Mouse (Mus musculus) C2C12 (cell line): Measurements from ENCODE around the gene Abcc1. TPM values are rescaled to one million over a fixed set of nuclear protein-coding genes. Genes with fewer than 3 reads are reported as not detected.

Experiments used
- H3K27me3 ChIP-seq: one replicate; pipeline ENCODE4 v1.6.1; 2011; ENCODE audit not compliant: control insufficient read depth, insufficient read depth, insufficient read length
- H3K36me3 ChIP-seq: one replicate; pipeline ENCODE4 v1.6.1; 2011; ENCODE audit not compliant: control insufficient read depth, insufficient read depth
- H3K4me3 ChIP-seq: one replicate; pipeline ENCODE4 v1.5.1; 2011; ENCODE audit warnings: mild to moderate bottlenecking, control low read depth; ENCODE audit not compliant: poor library complexity, insufficient read depth, severe bottlenecking
- H3K79me2 ChIP-seq: one replicate; pipeline ENCODE4 v1.6.1; 2011; ENCODE audit not compliant: control insufficient read depth, insufficient read depth
- H3K79me3 ChIP-seq: one replicate; pipeline ENCODE4 v1.6.1; 2011; ENCODE audit warnings: low read depth, control low read depth
- H3ac ChIP-seq: one replicate; pipeline ENCODE3; 2011; ENCODE audit warnings: low read depth; ENCODE audit not compliant: control insufficient read depth, insufficient read length
- CEBPB ChIP-seq: IDR thresholded peaks from one replicate; pipeline ENCODE4 v1.6.1; 2011; ENCODE audit warnings: low read depth, mild to moderate bottlenecking, control low read depth, moderate library complexity
- CTCF ChIP-seq: IDR thresholded peaks from one replicate; pipeline ENCODE4 v1.5.1; 2011; ENCODE audit not compliant: control insufficient read depth, insufficient read depth, insufficient read length
- FOSL1 ChIP-seq: IDR thresholded peaks from one replicate; pipeline ENCODE4 v1.8.0; 2011; ENCODE audit warnings: mild to moderate bottlenecking, low read length; ENCODE audit not compliant: poor library complexity, insufficient read depth, severe bottlenecking
- MAX ChIP-seq: IDR thresholded peaks from one replicate; pipeline ENCODE4 v1.6.1; 2011; ENCODE audit warnings: mild to moderate bottlenecking, control low read depth
- MYOD1 ChIP-seq: IDR thresholded peaks from one replicate; pipeline ENCODE4 v1.6.1; 2011; ENCODE audit warnings: low read depth; ENCODE audit not compliant: control insufficient read depth, insufficient read length
- MYOG ChIP-seq: IDR thresholded peaks from one replicate; pipeline ENCODE4 v1.6.1; 2011; ENCODE audit not compliant: control insufficient read depth, insufficient read length; ENCODE audit errors: extremely low read depth
- USF1 ChIP-seq: IDR thresholded peaks from one replicate; pipeline ENCODE4 v1.6.1; 2011; ENCODE audit warnings: low read depth, mild to moderate bottlenecking, control low read depth, moderate library complexity
- polyA plus RNA-seq: library from polyadenylated mRNA; unstranded; fragments of >200 nt; fragmentation: generic; extraction: Trizol; gene quantifications from one replicate; pipeline ENCODE4 v1.2.1, GENCODE M21; 2012; ENCODE audit warnings: missing spikeins

Gene Abcc1
- polyA plus RNA-seq, 1 experiment, result 35.8 TPM

DNA sequence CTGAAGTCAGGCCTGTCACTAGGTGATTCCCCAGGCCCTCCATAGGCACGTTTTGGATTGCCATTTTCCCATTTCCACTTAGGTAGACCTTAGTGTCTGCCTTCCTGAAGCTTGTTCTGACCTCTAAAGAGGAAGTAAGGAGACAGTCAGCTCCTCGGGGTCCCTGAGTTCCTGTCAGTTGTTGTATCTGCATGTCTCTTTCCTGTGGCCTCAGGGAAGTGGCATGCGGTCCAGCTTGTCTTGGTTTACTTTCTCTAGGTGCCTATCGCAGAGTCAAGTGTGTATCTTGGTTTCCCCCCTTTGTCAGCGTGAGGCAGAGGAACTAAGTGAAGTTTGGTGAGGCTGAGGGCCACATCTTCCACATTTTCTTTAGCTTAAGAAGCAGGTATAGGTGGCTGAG is 17.3 kb downstream of the Abcc1 start:
- Histone ChIP-seq H3ac (no peak overlapping the region), H3K4me3 (no peak overlapping the region), H3K36me3 (peaks cover 29% of the 10 kb centered on the region), H3K79me2 (peaks cover 94% of the 10 kb centered on the region), H3K27me3 (no peaks in the 10 kb centered on the region), H3K79me3 (peaks cover 91% of the 10 kb centered on the region)
- TF ChIP-seq CEBPB (no peak), MYOD1 (no peak), MAX (no peak), FOSL1 (no peak), USF1 (no peak)

DNA sequence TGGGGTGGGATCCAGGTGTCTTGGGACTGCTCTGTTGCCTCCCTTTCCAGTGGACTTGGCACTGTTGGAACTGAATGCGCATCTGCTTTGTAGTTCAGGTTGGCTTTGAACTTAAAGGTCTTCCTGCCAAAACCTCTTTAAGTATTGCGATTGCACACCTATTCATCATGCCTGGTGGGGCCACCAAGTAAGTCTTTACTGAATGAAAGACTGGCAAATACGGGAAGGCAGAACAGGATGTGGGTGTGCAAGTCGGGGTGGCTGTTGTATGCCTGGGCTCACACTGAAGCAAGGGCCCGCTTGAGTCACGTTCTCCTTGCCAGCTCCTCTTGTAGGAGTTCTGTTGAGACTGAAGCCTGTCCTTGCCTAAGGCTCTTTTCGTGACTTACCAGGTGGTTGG is 18.5 kb downstream of the Abcc1 start:
- peaks cover 94% of the 10 kb centered on the region for H3K79me2 ChIP-seq
- no peak overlapping the region for H3K4me3 ChIP-seq
- no peak overlapping the region for H3ac ChIP-seq
- H3K36me3 ChIP-seq, result peaks cover 33% of the 10 kb centered on the region
- no peaks in the 10 kb centered on the region for H3K27me3 ChIP-seq
- TF ChIP-seq MAX (no peak), FOSL1 (no peak), CEBPB (no peak), USF1 (no peak), MYOG (no peak), MYOD1 (no peak)
- H3K79me3 ChIP-seq, result peaks cover 89% of the 10 kb centered on the region

DNA sequence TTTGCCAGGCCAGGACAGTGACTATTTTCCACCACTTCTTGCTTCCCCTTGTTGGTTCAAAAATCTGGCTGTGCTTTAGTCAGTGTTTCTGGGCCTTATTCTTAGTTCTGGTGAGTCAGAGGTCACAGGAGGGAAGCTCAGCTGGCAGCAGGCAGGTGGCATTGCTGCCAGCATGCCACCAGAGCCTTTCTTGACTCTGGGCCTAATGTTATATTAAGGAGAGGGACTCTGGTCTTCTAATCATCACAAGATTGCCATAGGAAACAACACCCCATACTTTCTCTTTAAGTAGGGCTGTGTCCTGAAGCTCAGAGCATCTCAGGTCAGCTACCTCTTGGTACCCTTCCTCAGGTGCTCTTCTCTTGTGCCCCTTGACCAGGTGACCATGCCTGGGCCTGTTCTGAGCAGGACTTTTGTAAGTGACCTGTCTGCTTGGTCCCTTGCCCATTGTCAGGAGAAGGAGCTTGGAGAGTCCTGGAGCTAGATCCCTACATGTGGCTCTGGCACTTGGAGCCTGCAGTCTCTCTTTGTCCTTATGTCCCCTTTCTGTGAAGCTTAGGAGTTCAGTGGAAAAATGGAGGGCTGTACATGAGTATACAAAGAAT is 19.8 kb downstream of the Abcc1 start:
- Histone ChIP-seq H3ac (no peak overlapping the region), H3K27me3 (no peaks in the 10 kb centered on the region), H3K79me2 (peaks cover 94% of the 10 kb centered on the region), H3K36me3 (peaks cover 40% of the 10 kb centered on the region), H3K4me3 (no peak overlapping the region), H3K79me3 (peaks cover 90% of the 10 kb centered on the region)
- TF ChIP-seq MAX, result no peak
- TF ChIP-seq USF1, result no peak
- TF ChIP-seq MYOG, result no peak
- no peak for TF ChIP-seq FOSL1
- no peak for TF ChIP-seq CEBPB
- TF ChIP-seq MYOD1, result no peak
- no peak for TF ChIP-seq CTCF

- H3ac ChIP-seq, result no peak overlapping the region
- H3K79me3 ChIP-seq, result peaks cover 3% of the 10 kb centered on the region
- no peak overlapping the region for H3K4me3 ChIP-seq
- no peaks in the 10 kb centered on the region for H3K27me3 ChIP-seq
- TF ChIP-seq CEBPB (no peak), MYOG (no peak), FOSL1 (no peak), MAX (no peak), USF1 (no peak), MYOD1 (no peak), CTCF (no peak)
- H3K79me2 ChIP-seq, result peaks cover 4% of the 10 kb centered on the region
- H3K36me3 ChIP-seq, result peaks cover 63% of the 10 kb centered on the region
Observed at GRCm38 (mm10) chr16:14399303-14399702, 37.9 kb downstream of the Abcc1 start.

DNA sequence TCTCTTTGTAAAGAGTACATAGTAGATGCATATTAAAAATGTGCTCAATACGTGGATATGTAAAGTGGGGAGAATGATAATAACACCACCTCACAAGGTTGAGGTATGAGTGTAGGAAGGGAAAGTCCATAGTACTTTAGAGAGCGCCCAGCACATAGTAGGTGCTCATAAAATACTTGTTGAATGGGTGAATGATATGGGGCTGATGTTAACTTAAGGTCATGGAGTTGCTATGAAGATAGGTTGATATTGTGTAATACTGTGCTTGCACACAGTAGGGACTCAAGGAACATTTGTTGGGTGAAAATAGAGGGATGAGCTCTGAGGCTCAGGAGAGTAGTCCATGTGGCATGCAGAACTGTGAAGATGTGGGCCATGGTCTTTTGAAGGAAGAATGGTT is 42.1 kb downstream of the Abcc1 start:
- Histone ChIP-seq H3K4me3 (no peak overlapping the region), H3ac (no peak overlapping the region), H3K79me2 (no peaks in the 10 kb centered on the region), H3K27me3 (no peaks in the 10 kb centered on the region), H3K79me3 (peaks cover 1% of the 10 kb centered on the region), H3K36me3 (peaks cover 74% of the 10 kb centered on the region)
- no peak for TF ChIP-seq MYOG
- no peak for TF ChIP-seq MAX
- no peak for TF ChIP-seq CTCF
- TF ChIP-seq CEBPB, result no peak
- TF ChIP-seq USF1, result no peak
- TF ChIP-seq MYOD1, result no peak
- TF ChIP-seq FOSL1, result no peak

- no peak overlapping the region for H3K4me3 ChIP-seq
Observed at GRCm38 (mm10) chr16:14405636-14406035, 44.3 kb downstream of the Abcc1 start.

More at GRCm38 (mm10) chr16:14405636-14406035, 44.3 kb downstream of the Abcc1 start:
- Histone ChIP-seq H3K79me2 (no peaks in the 10 kb centered on the region), H3ac (no peak overlapping the region), H3K27me3 (no peaks in the 10 kb centered on the region), H3K79me3 (peaks cover 1% of the 10 kb centered on the region), H3K36me3 (peaks cover 79% of the 10 kb centered on the region)
- TF ChIP-seq FOSL1 (no peak), USF1 (no peak), MYOD1 (no peak), CEBPB (no peak), MAX (no peak), MYOG (no peak), CTCF (no peak)
